Mouse (Mus musculus): Measurements from ENCODE around the gene BC048679. TPM values are rescaled to one million over a fixed set of nuclear protein-coding genes. Genes with fewer than 3 reads are reported as not detected.

BC048679 gene
- 0.62 TPM in 1 of 2 replicates, not detected in the other for total RNA-seq (2012; rRNA removed)

DNA sequence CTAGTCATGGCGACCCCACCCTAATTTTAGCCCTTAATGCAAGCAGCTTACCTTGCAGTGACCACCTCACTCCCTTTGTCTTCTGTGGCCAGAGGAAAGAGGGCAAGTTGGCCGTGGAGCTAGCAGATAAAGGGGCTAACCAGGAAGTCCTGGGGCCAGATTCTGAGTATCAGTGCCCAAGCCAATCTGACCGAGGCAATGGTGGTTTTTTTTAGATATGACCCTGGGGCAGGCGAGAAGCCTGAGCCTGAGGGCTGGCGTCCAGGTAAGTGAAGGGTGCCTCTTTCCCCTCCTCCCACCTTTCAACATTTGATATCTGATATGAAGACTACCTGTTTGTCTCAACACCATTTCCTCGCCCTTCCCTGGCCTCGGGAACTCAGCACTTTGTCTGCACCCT is at the start of gene BC048679:
BC048679 (minus strand) TSS at position 101 of the 400 bp plus-strand sequence.
- Histone ChIP-seq H3K9me3 (ENCODE audit: control insufficient read depth, insufficient read depth, low read depth, low read length) (no peaks in the 10 kb centered on the region), H3K4me3 (ENCODE audit: insufficient read depth in 1 of 2, low read depth in 1 of 2, low read length in 2 of 2, poor library complexity in 1 of 2, severe bottlenecking in 1 of 2) (no peak within 1 kb of the TSS), H3K27ac (ENCODE audit: insufficient read depth, low read depth, low read length, poor library complexity, severe bottlenecking) (no peak within 1 kb of the TSS), H3K36me3 (ENCODE audit: control insufficient read depth, insufficient read depth, low read length, poor library complexity, severe bottlenecking) (no peaks in the 10 kb centered on the region), H3K9ac (ENCODE audit: insufficient read depth, low read depth, low read length, poor library complexity, severe bottlenecking) (no peak within 1 kb of the TSS), H3K4me1 (ENCODE audit: control insufficient read depth in 2 of 2, insufficient read depth in 2 of 2, low read length in 2 of 2, poor library complexity in 1 of 2) (peaks cover 2 to 28% of the 10 kb centered on the region in 2 experiments)
- DNase-seq (ENCODE audit: low read depth, low spot score): no peak
- TF ChIP-seq HCFC1 (IDR thresholded peaks at IDR 0.05; ENCODE audit: borderline replicate concordance, insufficient read depth, low read length) (no peak), ZNF384 (IDR thresholded peaks at IDR 0.05; ENCODE audit: low read depth, low read length) (no peak)
- in situ Hi-C loops (cut with MboI; ENCODE audit: low sequenced_read_pairs in 2 of 2, unreplicated experiment in 2 of 2): no loop called here

- no peak overlapping the region for H3K27ac ChIP-seq (ENCODE audit: insufficient read depth, low read depth, low read length, poor library complexity, severe bottlenecking)
- no peak overlapping the region for H3K4me3 ChIP-seq (ENCODE audit: insufficient read depth in 1 of 2, low read depth in 1 of 2, low read length in 2 of 2, poor library complexity in 1 of 2, severe bottlenecking in 1 of 2)
- H3K36me3 ChIP-seq (ENCODE audit: control insufficient read depth, insufficient read depth, low read length, poor library complexity, severe bottlenecking): no peaks in the 10 kb centered on the region
- no peak for DNase-seq (ENCODE audit: low read depth, low spot score)
- TF ChIP-seq HCFC1 (IDR thresholded peaks at IDR 0.05; ENCODE audit: borderline replicate concordance, insufficient read depth, low read length) (no peak), ZNF384 (IDR thresholded peaks at IDR 0.05; ENCODE audit: low read depth, low read length) (no peak)
- no peak overlapping the region for H3K9ac ChIP-seq (ENCODE audit: insufficient read depth, low read depth, low read length, poor library complexity, severe bottlenecking)
- in situ Hi-C loops (cut with MboI; ENCODE audit: low sequenced_read_pairs in 2 of 2, unreplicated experiment in 2 of 2): no loop called here
- peaks cover 0 to 3% of the 10 kb centered on the region in 2 experiments; a peak in 1 of 4 replicates for H3K4me1 ChIP-seq (ENCODE audit: control insufficient read depth in 2 of 2, insufficient read depth in 2 of 2, low read length in 2 of 2, poor library complexity in 1 of 2)
- H3K9me3 ChIP-seq (ENCODE audit: control insufficient read depth, insufficient read depth, low read depth, low read length): no peaks in the 10 kb centered on the region
These were observed 44.9 kb upstream of the BC048679 start for GRCm38 (mm10) chr7:81542934-81543333.

GRCm38 (mm10) chr7:81541924-81542524 is 43.9 kb upstream of the BC048679 start:
- TF ChIP-seq MAFK (IDR thresholded peaks at IDR 0.05; ENCODE audit: insufficient read depth, low read depth, low read length): no peak
- TF ChIP-seq CHD2 (IDR thresholded peaks at IDR 0.05; ENCODE audit: low read depth, low read length): no peak
- no peak for TF ChIP-seq ZNF384 (IDR thresholded peaks at IDR 0.05; ENCODE audit: low read depth, low read length)
- TF ChIP-seq HCFC1 (IDR thresholded peaks at IDR 0.05; ENCODE audit: borderline replicate concordance, insufficient read depth, low read length): no peak
- TF ChIP-seq ZC3H11A (IDR thresholded peaks at IDR 0.05; ENCODE audit: borderline replicate concordance, low read depth, low read length): no peak
- no peak overlapping the region for H3K9ac ChIP-seq (ENCODE audit: insufficient read depth, low read depth, low read length, poor library complexity, severe bottlenecking)
- no peaks in the 10 kb centered on the region for H3K36me3 ChIP-seq (ENCODE audit: control insufficient read depth, insufficient read depth, low read length, poor library complexity, severe bottlenecking)
- in situ Hi-C loops (cut with MboI; ENCODE audit: low sequenced_read_pairs in 2 of 2, unreplicated experiment in 2 of 2): no loop called here
- H3K4me1 ChIP-seq (ENCODE audit: control insufficient read depth in 2 of 2, insufficient read depth in 2 of 2, low read length in 2 of 2, poor library complexity in 1 of 2): peaks cover 0 to 3% of the 10 kb centered on the region in 2 experiments; a peak in 1 of 4 replicates
- no peak for DNase-seq (ENCODE audit: low read depth, low spot score)
- H3K4me3 ChIP-seq (ENCODE audit: insufficient read depth in 1 of 2, low read depth in 1 of 2, low read length in 2 of 2, poor library complexity in 1 of 2, severe bottlenecking in 1 of 2): no peak overlapping the region
- no peaks in the 10 kb centered on the region for H3K9me3 ChIP-seq (ENCODE audit: control insufficient read depth, insufficient read depth, low read depth, low read length)
- H3K27ac ChIP-seq (ENCODE audit: insufficient read depth, low read depth, low read length, poor library complexity, severe bottlenecking): no peak overlapping the region

DNA sequence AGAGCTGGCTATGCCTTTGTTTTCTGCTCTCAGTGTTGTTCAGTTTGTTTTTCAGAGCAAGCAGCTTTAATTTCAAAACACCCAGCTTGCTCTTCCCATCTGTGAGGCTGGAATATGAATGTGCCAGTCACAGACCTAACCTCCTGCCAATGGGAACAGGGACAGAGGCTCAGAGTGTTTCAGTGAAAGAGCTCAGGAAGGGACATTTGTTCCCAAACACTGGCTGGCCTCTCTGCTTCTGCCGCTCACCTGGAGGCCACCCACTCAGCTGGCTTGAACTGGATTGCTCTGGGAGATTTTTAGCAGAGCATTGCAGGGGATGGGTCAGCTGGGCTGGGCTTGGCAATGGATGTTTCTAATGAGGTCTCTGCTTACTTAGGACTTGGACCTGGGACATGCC is 42.9 kb upstream of the BC048679 start:
- Histone ChIP-seq H3K9ac (ENCODE audit: insufficient read depth, low read depth, low read length, poor library complexity, severe bottlenecking) (no peak overlapping the region), H3K36me3 (ENCODE audit: control insufficient read depth, insufficient read depth, low read length, poor library complexity, severe bottlenecking) (no peaks in the 10 kb centered on the region), H3K9me3 (ENCODE audit: control insufficient read depth, insufficient read depth, low read depth, low read length) (no peaks in the 10 kb centered on the region), H3K4me1 (ENCODE audit: control insufficient read depth in 2 of 2, insufficient read depth in 2 of 2, low read length in 2 of 2, poor library complexity in 1 of 2) (peaks cover 0 to 3% of the 10 kb centered on the region in 2 experiments; a peak in 1 of 4 replicates), H3K4me3 (ENCODE audit: insufficient read depth in 1 of 2, low read depth in 1 of 2, low read length in 2 of 2, poor library complexity in 1 of 2, severe bottlenecking in 1 of 2) (no peak overlapping the region), H3K27ac (ENCODE audit: insufficient read depth, low read depth, low read length, poor library complexity, severe bottlenecking) (no peak overlapping the region)
- DNase-seq (ENCODE audit: low read depth, low spot score): no peak
- TF ChIP-seq MAFK (IDR thresholded peaks at IDR 0.05; ENCODE audit: insufficient read depth, low read depth, low read length) (no peak), ZC3H11A (IDR thresholded peaks at IDR 0.05; ENCODE audit: borderline replicate concordance, low read depth, low read length) (no peak), CHD2 (IDR thresholded peaks at IDR 0.05; ENCODE audit: low read depth, low read length) (no peak), ZNF384 (IDR thresholded peaks at IDR 0.05; ENCODE audit: low read depth, low read length) (no peak), HCFC1 (IDR thresholded peaks at IDR 0.05; ENCODE audit: borderline replicate concordance, insufficient read depth, low read length) (no peak)
- in situ Hi-C loops (cut with MboI; ENCODE audit: low sequenced_read_pairs in 2 of 2, unreplicated experiment in 2 of 2): no loop called here

GRCm38 (mm10) chr7:81539565-81539964 is 41.5 kb upstream of the BC048679 start:
- in situ Hi-C loops (cut with MboI; ENCODE audit: low sequenced_read_pairs in 2 of 2, unreplicated experiment in 2 of 2): no loop called here
- no peaks in the 10 kb centered on the region; the same call in 1 of the 2 replicates for H3K36me3 ChIP-seq (ENCODE audit: control insufficient read depth, insufficient read depth, low read length, poor library complexity, severe bottlenecking)

More at GRCm38 (mm10) chr7:81539565-81539964, 41.5 kb upstream of the BC048679 start:
- TF ChIP-seq CHD2 (IDR thresholded peaks at IDR 0.05; ENCODE audit: low read depth, low read length) (no peak), HCFC1 (IDR thresholded peaks at IDR 0.05; ENCODE audit: borderline replicate concordance, insufficient read depth, low read length) (no peak), ZNF384 (IDR thresholded peaks at IDR 0.05; ENCODE audit: low read depth, low read length) (no peak), ZC3H11A (IDR thresholded peaks at IDR 0.05; ENCODE audit: borderline replicate concordance, low read depth, low read length) (no peak), MAFK (IDR thresholded peaks at IDR 0.05; ENCODE audit: insufficient read depth, low read depth, low read length) (no peak)
- no peaks in the 10 kb centered on the region for H3K9me3 ChIP-seq (ENCODE audit: control insufficient read depth, insufficient read depth, low read depth, low read length)
- H3K9ac ChIP-seq (ENCODE audit: insufficient read depth, low read depth, low read length, poor library complexity, severe bottlenecking): no peak overlapping the region
- no peak overlapping the region for H3K4me3 ChIP-seq (ENCODE audit: insufficient read depth in 1 of 2, low read depth in 1 of 2, low read length in 2 of 2, poor library complexity in 1 of 2, severe bottlenecking in 1 of 2)
- no peak for DNase-seq (ENCODE audit: low read depth, low spot score)
- H3K27ac ChIP-seq (ENCODE audit: insufficient read depth, low read depth, low read length, poor library complexity, severe bottlenecking): no peak overlapping the region
- peaks cover 0 to 3% of the 10 kb centered on the region in 2 experiments; a peak in 1 of 4 replicates for H3K4me1 ChIP-seq (ENCODE audit: control insufficient read depth in 2 of 2, insufficient read depth in 2 of 2, low read length in 2 of 2, poor library complexity in 1 of 2)
